Mouse (Mus musculus) adrenal gland, adult 18-20 months (tissue): ENCODE data around the gene Tbl1xr1. TPM values are rescaled to one million over a fixed set of nuclear protein-coding genes. Genes with fewer than 3 reads are reported as not detected.

Experiments used
- DNase-seq, 2 experiments: peaks; one replicate each; pipeline ENCODE4 v3.0.0; 2021 to 2022; ENCODE audit warnings: low spot score in 2 of 2
- total RNA-seq, 2 experiments: library from RNA; stranded (reverse); gene quantifications; 1 replicate in 1 of 2; 2 replicates in 1 of 2; pipeline ENCODE4 v1.2.3; 2021

Tbl1xr1 gene
- total RNA-seq, 2 experiments from 2014 or later = 36.1 to 66.0 TPM

DNA sequence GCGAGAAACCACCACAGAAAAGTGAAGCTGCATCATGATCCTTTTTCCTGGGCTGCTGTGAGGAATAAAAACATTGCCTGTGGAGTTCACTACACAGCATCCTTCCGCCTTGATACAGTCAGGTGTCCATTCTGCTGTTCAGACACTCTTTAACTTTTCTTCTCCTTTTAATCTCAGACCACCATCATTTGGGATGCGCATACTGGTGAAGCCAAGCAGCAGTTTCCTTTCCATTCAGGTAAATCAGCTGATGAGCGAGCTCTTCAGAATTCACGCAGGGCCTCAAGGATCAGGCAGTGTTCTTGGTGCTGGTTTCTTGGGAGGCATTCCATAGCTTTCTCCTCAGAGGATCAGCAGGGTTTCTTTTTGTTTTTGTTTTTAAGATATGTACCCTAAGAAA lies 116.5 kb downstream of the Tbl1xr1 start:
- DNase-seq = no peak

DNA sequence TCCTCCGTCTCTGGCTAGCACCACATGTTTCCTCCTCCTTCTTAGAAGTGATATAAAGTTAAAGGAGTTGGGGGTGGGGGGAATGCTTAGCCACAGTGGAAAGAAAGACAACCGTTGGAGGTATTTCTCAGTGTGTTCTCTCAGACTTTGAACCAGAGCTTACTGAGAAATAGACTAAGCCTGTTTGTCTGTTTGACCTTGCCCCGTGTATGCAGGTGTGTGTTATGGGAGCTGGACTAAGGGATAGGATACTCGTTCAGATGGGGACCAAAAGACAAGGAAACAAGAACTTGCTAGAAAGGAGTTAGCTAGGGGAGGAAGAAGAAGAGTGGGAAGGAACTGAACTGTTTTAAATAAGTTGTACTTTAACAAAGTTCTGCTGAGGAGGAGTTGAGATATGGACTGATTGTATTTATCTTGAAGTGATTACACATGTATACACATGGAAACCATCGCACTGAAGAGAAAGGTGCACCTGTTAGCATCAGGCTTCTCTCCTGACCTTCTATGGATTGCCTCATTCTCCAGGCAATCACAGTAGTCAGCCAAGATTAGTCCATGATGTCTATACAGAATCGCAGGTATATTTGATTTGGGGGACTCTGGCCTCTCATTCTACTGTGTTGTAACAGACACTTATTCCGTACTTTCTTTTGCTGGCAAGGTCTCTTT lies 117.9 kb downstream of the Tbl1xr1 start:
- DNase-seq = no peak

DNA sequence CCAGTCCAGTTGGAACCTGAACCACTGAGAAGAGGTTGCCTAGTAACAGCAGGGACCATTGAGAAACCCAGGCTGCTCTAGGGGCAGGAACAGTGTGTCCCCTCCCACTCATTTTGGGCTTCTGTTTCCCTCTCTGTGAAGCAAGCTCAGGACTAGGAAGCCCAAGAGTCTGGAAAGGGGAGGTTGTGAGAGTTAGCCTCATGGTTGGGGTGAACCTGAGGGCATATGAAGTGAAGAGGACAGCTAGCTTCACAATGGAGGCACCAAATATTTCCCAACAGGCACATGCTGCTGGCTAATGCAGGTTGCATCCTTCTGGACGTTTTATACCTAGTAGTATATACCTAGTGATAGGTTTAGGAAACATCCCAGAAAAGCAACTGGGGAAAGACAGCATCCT lies 122.3 kb downstream of the Tbl1xr1 start:
- DNase-seq = no peak

DNA sequence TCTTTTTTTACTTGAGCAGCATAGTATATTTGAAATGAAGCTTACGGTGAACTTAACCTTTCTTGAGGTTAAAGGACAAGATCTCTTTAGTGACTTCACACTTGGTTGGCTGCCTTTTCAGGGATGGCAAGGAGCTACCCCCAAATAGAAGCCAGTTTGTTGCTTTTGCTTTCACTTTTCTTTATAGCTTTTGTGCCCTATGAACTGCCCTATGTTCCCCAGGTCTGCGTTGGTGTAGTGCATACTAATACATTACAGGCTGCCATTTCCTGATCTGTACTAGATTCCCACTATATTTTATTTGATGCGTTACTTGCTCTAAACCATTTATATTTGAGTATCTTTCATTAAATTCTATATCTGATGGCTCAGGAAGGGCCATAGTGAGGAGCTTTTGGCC lies 127.7 kb downstream of the Tbl1xr1 start:
- DNase-seq = no peak

DNA sequence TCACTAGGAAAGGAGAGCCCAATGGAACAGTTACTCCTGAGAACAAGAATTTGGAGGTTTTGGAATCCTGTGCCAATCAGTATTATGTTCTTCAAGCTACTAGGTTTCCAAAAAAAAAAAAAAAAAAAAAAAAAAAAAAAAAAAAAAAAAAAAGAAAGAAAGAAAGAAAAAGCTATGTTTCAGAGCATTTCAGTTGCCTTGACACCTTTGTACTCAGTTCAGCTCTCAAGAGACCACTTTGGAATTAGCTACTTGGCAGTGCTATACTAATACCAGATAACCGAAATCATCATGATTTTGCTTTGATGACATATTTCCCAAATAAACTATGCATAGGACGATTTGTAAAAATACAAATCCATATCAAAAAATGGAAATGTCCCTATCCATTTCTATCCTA lies 145.1 kb downstream of the Tbl1xr1 start:
- no peak for DNase-seq

DNA sequence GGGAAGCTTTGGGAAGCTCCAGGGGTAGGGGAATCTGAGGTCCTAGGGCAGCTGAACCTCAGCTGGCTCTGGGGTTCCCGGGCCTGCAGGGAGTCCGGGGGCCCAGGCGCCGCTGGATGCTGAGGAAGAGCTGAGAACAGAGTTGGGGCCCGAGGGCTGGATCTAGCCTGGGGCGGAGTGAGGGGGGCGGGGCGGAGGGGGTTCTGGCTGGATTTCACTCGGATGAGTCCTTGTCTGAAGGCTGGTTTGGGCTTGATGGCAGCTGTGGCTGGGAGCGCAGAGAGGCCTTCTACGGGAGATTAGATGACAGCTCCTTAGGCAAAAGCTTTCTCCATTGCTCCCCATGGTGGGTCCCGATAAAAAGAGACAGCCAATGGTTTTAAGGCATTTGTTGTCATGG lies 145.9 kb downstream of the Tbl1xr1 start:
- DNase-seq = no peak

DNA sequence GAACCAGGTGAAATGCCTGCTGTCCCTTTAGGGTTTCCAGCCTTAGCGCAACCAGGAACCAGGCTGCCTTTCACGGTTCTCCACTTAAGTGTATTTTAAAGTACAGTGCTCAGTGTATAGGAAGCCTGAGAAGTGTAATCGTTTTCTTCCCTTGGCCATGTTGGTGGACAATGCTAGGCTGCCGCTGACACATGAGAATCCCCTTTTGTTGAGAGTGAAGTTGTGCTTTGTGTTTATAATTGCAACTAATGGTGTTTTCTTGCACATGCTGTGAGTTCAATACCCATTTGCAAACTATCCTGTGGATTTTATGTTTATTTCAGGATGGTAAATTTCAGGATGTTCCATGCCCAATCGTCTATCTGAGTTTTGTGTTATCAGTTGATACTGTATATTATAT lies 146.6 kb downstream of the Tbl1xr1 start:
- DNase-seq = no peak

DNA sequence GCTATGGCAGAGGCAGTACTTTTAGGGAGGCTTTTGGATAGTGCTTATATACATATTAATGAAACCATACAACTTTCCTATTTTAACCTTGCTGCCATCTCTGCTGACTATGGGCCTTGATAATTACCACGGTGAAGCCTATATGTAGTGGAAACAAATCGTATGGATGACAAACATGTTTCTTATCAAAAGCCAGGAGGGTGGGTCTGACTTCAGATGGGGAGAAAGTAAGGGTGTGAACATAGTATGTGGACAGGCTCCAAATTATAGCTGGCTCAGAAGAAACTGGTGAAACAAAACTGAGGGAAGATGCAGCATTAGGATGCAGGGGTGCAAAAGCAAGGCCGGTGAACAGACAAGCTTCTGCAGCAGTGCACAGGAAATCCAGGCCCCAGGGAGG lies 151.6 kb downstream of the Tbl1xr1 start:
- no peak for DNase-seq

DNA sequence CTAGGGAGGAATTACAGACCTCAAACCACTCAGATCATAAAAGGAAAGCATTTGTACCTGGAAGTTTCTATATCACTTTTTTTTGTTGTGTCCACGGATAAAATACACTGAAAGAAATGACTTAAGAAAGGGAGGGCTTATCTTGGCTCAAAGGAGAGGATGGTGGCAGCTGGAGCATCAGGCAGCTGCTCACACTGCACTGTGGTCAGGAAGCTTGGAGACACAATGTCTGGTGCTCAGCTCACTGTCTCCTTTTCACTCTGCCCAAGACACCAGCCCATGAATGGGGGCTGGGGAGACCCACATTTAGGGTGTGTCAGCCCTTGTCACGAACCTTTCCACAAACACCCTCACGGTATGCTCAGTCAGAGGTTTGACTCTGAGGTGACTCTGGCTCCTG lies 154.2 kb downstream of the Tbl1xr1 start:
- no peak for DNase-seq

DNA sequence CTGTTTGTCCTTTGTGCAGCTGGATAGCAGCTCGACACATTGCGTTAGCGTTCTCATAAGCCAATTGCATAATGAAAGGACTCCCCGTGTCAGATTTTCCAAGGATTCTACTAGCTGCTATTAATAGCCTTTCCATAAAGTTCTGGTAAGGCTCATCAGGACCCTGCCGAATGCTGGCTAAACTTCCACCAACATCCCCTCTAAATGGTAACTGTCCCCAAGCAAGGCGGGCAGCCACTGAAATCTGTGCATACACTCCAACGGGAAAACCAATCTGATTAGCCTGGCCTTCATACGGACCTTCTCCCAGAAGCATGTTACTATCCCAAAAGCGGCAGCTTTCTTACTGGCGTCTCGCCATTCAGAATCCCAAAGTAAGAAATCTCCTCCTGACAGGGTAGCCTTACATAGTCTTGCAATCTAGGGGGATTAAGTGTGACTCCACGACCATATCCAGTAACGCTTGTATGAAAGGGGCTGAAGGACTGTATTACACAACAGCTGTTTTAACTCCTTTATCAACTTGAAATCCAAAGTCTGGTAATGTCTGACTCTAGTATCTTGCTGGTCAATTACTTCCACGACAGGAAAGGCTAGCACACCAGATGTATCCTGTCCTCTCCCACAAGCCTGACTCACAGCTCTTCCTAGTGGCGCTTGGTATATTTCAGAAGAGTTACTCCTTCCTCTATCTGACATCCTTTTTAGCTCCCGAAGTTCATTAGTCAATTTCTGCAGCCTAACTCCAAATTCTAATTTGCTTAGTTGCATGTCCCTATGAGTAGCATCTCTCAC lies 161.9 kb downstream of the Tbl1xr1 start:
- DNase-seq = no peak
